Mouse (Mus musculus): Measurements from ENCODE around the gene Osbpl5.

- TF ChIP-seq POLR2A (IDR thresholded peaks at IDR 0.05; ENCODE audit: low read depth, low read length) (no peak), CTCF (conservative IDR thresholded peaks at IDR 0.05; ENCODE audit: insufficient read depth, insufficient read length, low read depth, low read length) (no peak)
These were observed 64.9 kb downstream of the Osbpl5 start for GRCm38 (mm10) chr7:143691909-143692308.

All from kidney, adult 2 months (tissue).